Mouse (Mus musculus): ENCODE results near the gene Kdelr3. TPM values are rescaled to one million over a fixed set of nuclear protein-coding genes. Genes with fewer than 3 reads are reported as not detected.

Kdelr3 gene
- total and polyA plus RNA-seq, 2 experiments from 2014 or later = 9.5 to 9.6 TPM

- Histone ChIP-seq H3K4me3 (ENCODE audit: low read length) (no peak overlapping the region), H3K9me3 (ENCODE audit: low read length) (no peaks in the 10 kb centered on the region), H3K27me3 (ENCODE audit: insufficient read depth, low read length) (peaks cover 27% of the 10 kb centered on the region; the same call in 1 of the 2 replicates), H3K9ac (replicated peaks; ENCODE audit: low read length) (no peak overlapping the region), H3K4me1 (ENCODE audit: insufficient read depth, low read length) (no peaks in the 10 kb centered on the region), H3K36me3 (ENCODE audit: insufficient read depth, low read length) (no peaks in the 10 kb centered on the region), H3K4me2 (ENCODE audit: low read depth, low read length) (no peak overlapping the region), H3K27ac (no peak overlapping the region)
- DNase-seq (ENCODE audit: low spot score) (no peak), ATAC-seq (no peak)
- no peak for TF ChIP-seq CTCF (IDR thresholded peaks at IDR 0.05; ENCODE audit: low read depth)
- WGBS = 68% methylated on average over 5 of the region's 5 CpGs
These were observed 12.8 kb upstream of the Kdelr3 start for GRCm38 (mm10) chr15:79503438-79503837.

GRCm38 (mm10) chr15:79504707-79505452 lies 11.3 kb upstream of the Kdelr3 start, which contains the start of gene Kcnj4:
Gene Kcnj4, minus strand, starts transcription at chr15:79505241.
- TF ChIP-seq CTCF (IDR thresholded peaks at IDR 0.05; ENCODE audit: low read depth) = no peak
- DNase-seq (ENCODE audit: low spot score) = no peak
- no peaks in the 10 kb centered on the region for H3K9me3 ChIP-seq (ENCODE audit: low read length)
- peak within 1 kb of the TSS; percentile 42 for H3K9ac ChIP-seq (replicated peaks; ENCODE audit: low read length)
- no peak within 1 kb of the TSS for H3K27ac ChIP-seq
- no peaks in the 10 kb centered on the region for H3K4me1 ChIP-seq (ENCODE audit: insufficient read depth, low read length)
- H3K27me3 ChIP-seq (ENCODE audit: insufficient read depth, low read length) = peaks cover 27% of the 10 kb centered on the region; the same call in 1 of the 2 replicates
- no peaks in the 10 kb centered on the region for H3K36me3 ChIP-seq (ENCODE audit: insufficient read depth, low read length)
- ATAC-seq = peak; percentile 4; the same call in 1 of the 2 replicates
- peak within 1 kb of the TSS; percentile 51 for H3K4me3 ChIP-seq (ENCODE audit: low read length)
- peak within 1 kb of the TSS; percentile 98 for H3K4me2 ChIP-seq (ENCODE audit: low read depth, low read length)
- WGBS = 1% methylated on average over 57 of the region's 60 CpGs

- H3K36me3 ChIP-seq (ENCODE audit: insufficient read depth, low read length) = no peaks in the 10 kb centered on the region
- peak overlapping the region; percentile 51 for H3K4me3 ChIP-seq (ENCODE audit: low read length)
- DNase-seq (ENCODE audit: low spot score) (peak; percentile 79), ATAC-seq (peak; percentile 61)
- H3K9ac ChIP-seq (replicated peaks; ENCODE audit: low read length) = peak overlapping the region; percentile 42
- 2% methylated on average over 48 of the region's 71 CpGs for WGBS
- H3K4me1 ChIP-seq (ENCODE audit: insufficient read depth, low read length) = no peaks in the 10 kb centered on the region
- TF ChIP-seq CTCF (IDR thresholded peaks at IDR 0.05; ENCODE audit: low read depth) = no peak
- no peaks in the 10 kb centered on the region for H3K9me3 ChIP-seq (ENCODE audit: low read length)
- H3K4me2 ChIP-seq (ENCODE audit: low read depth, low read length) = peak overlapping the region; percentile 98
- H3K27ac ChIP-seq = no peak overlapping the region
- peaks cover 31% of the 10 kb centered on the region for H3K27me3 ChIP-seq (ENCODE audit: insufficient read depth, low read length)
These were observed 10.5 kb upstream of the Kdelr3 start for GRCm38 (mm10) chr15:79505616-79506283.

- Histone ChIP-seq H3K9ac (replicated peaks; ENCODE audit: low read length) (no peak overlapping the region), H3K27ac (no peak overlapping the region), H3K9me3 (ENCODE audit: low read length) (no peaks in the 10 kb centered on the region), H3K4me1 (ENCODE audit: insufficient read depth, low read length) (no peaks in the 10 kb centered on the region), H3K4me3 (ENCODE audit: low read length) (no peak overlapping the region), H3K4me2 (ENCODE audit: low read depth, low read length) (no peak overlapping the region), H3K27me3 (ENCODE audit: insufficient read depth, low read length) (peaks cover 37% of the 10 kb centered on the region), H3K36me3 (ENCODE audit: insufficient read depth, low read length) (no peaks in the 10 kb centered on the region)
- no peak for ATAC-seq
- 36% methylated on average over 7 of the region's 7 CpGs for WGBS
- TF ChIP-seq CTCF (IDR thresholded peaks at IDR 0.05; ENCODE audit: low read depth) = no peak
- no peak for DNase-seq (ENCODE audit: low spot score)
These were observed 9.8 kb upstream of the Kdelr3 start for GRCm38 (mm10) chr15:79506460-79506859.

GRCm38 (mm10) chr15:79507055-79507828 lies 9.0 kb upstream of the Kdelr3 start:
- Histone ChIP-seq H3K27ac (no peak overlapping the region), H3K9ac (replicated peaks; ENCODE audit: low read length) (no peak overlapping the region), H3K9me3 (ENCODE audit: low read length) (no peaks in the 10 kb centered on the region), H3K4me1 (ENCODE audit: insufficient read depth, low read length) (no peaks in the 10 kb centered on the region), H3K4me3 (ENCODE audit: low read length) (no peak overlapping the region), H3K4me2 (ENCODE audit: low read depth, low read length) (no peak overlapping the region), H3K36me3 (ENCODE audit: insufficient read depth, low read length) (no peaks in the 10 kb centered on the region), H3K27me3 (ENCODE audit: insufficient read depth, low read length) (peaks cover 37% of the 10 kb centered on the region)
- TF ChIP-seq CTCF (IDR thresholded peaks at IDR 0.05; ENCODE audit: low read depth) = no peak
- no peak for ATAC-seq
- WGBS = 50% methylated on average over 31 of the region's 31 CpGs
- DNase-seq (ENCODE audit: low spot score) = no peak

GRCm38 (mm10) chr15:79509998-79510397 lies 6.2 kb upstream of the Kdelr3 start:
- ATAC-seq = no peak
- no peak overlapping the region for H3K27ac ChIP-seq
- H3K9ac ChIP-seq (replicated peaks; ENCODE audit: low read length) = no peak overlapping the region
- WGBS = 37% methylated on average over 6 of the region's 6 CpGs
- H3K36me3 ChIP-seq (ENCODE audit: insufficient read depth, low read length) = no peaks in the 10 kb centered on the region
- H3K9me3 ChIP-seq (ENCODE audit: low read length) = no peaks in the 10 kb centered on the region
- H3K4me2 ChIP-seq (ENCODE audit: low read depth, low read length) = no peak overlapping the region
- DNase-seq (ENCODE audit: low spot score) = no peak
- H3K4me3 ChIP-seq (ENCODE audit: low read length) = no peak overlapping the region
- H3K27me3 ChIP-seq (ENCODE audit: insufficient read depth, low read length) = peaks cover 40% of the 10 kb centered on the region
- no peaks in the 10 kb centered on the region for H3K4me1 ChIP-seq (ENCODE audit: insufficient read depth, low read length)
- TF ChIP-seq CTCF (IDR thresholded peaks at IDR 0.05; ENCODE audit: low read depth) = no peak

All from hindbrain, postnatal 0 days (tissue).